Mouse (Mus musculus) megakaryocyte, embryonic 14.5 days (primary cell): ENCODE results near the gene Ccdc77.

Source experiments
- FLI1 ChIP-seq: IDR thresholded peaks from 2 replicates; pipeline ENCODE4 v1.6.1; 2012; ENCODE audit warnings: low read length, inconsistent platforms, mixed read lengths
- GATA1 ChIP-seq: IDR thresholded peaks from 3 replicates; pipeline ENCODE4 v1.6.1; 2012; ENCODE audit warnings: mixed read lengths, low read length, inconsistent platforms, borderline replicate concordance

GRCm38 (mm10) chr6:120343992-120344391, 20.2 kb downstream of the Ccdc77 start:
- TF ChIP-seq GATA1 (no peak), FLI1 (no peak)
